Mouse (Mus musculus) B cell, adult 67 days (primary cell): Measurements from ENCODE around the gene Pi4kb. TPM values are rescaled to one million over a fixed set of nuclear protein-coding genes. Genes with fewer than 3 reads are reported as not detected.

Source experiments
- total RNA-seq, 2 experiments: library from RNA; stranded (reverse); gene quantifications; 4 replicates each; pipeline ENCODE4 v1.2.4; 2023

Pi4kb gene
- 10 to 100 TPM; 80.9 to 85.0 TPM for total RNA-seq

GRCm38 (mm10) chr3:94974528-94975422, at the start of gene Pi4kb:
Pi4kb (plus strand) TSS chr3:94974731.

GRCm38 (mm10) chr3:94932809-94933564, 41.5 kb upstream of the Pi4kb start, which contains the start of gene Selenbp1:
Selenbp1 (plus strand) TSS chr3:94933056.

GRCm38 (mm10) chr3:94953764-94954616, 20.5 kb upstream of the Pi4kb start, which contains the start of gene Rfx5:
Rfx5 (plus strand) TSS chr3:94954075.

GRCm38 (mm10) chr3:95015337-95015872, 40.9 kb downstream of the Pi4kb start, which contains the start of gene Zfp687:
Zfp687 (minus strand) TSS chr3:95015448.

DNA sequence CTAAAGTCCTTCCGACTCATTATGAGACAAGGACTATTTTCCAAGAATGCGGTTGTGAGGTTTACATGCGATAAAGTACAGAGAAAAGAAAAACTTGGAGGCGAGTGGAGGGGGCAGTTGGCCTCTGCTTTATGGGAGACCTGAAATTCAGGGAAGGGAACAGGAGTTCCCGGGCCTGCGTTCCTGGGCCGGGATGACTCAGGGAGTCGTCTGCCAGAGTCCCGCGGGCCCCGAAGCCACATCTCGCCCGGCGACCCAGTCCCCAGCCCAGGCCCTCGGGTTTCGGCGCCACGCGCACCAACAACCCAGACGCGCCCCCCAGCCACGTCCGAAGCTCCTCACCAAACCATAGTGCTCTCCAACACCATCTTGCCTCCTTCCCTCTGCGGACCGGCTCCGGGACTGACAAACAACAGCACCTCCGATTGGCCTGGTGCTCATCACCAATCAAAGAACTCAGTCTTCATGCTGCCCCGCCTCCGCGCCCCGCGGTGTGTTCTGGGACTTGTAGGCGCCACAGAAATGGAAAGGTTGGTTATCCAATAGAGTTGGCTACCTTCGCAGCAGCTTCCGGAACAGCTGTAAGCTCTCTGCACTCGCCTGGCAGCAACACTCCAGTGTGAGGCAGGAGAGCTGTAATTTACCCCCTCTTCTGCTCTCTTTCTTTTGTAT, 67.8 kb downstream of the Pi4kb start, which contains the start of gene Psmd4:
Gene Psmd4 (minus strand): TSS at position 449 of the 672 bp plus-strand sequence.

Other genes starting within 250 kb of the Pi4kb start
- 1 to 10 TPM; 6.6 to 7.3 TPM for gene Cgn, start 188.2 kb upstream of the Pi4kb start, total RNA-seq
- 100 to 1,000 TPM in 1 of 2 experiments, 10 to 100 TPM in 1; 90.8 to 103 TPM for gene Pogz, start 137.2 kb upstream of the Pi4kb start, total RNA-seq
- gene Psmb4, start 87.8 kb upstream of the Pi4kb start, total RNA-seq = 100 to 1,000 TPM; 197 to 231 TPM
- 1 to 10 TPM; 2.8 to 3.1 TPM for gene Selenbp1, start 41.7 kb upstream of the Pi4kb start, total RNA-seq
- gene Rfx5, start 20.7 kb upstream of the Pi4kb start, total RNA-seq = 100 to 1,000 TPM; 124 to 129 TPM
- gene Zfp687, start 40.7 kb downstream of the Pi4kb start, total RNA-seq = 10 to 100 TPM; 59.3 to 65.1 TPM
- gene Psmd4, start 67.9 kb downstream of the Pi4kb start, total RNA-seq = 100 to 1,000 TPM; 116 to 124 TPM
- 10 to 100 TPM; 38.6 to 42.9 TPM for gene Pip5k1a, start 132.2 kb downstream of the Pi4kb start, total RNA-seq
- 10 to 100 TPM; 65.6 to 66.7 TPM for gene Vps72, start 136.3 kb downstream of the Pi4kb start, total RNA-seq
- 1 to 10 TPM; 1.4 to 2.9 TPM for gene Tmod4, start 149.7 kb downstream of the Pi4kb start, total RNA-seq
- gene Scnm1, start 159.3 kb downstream of the Pi4kb start, total RNA-seq = 10 to 100 TPM; 78.0 to 81.5 TPM
- gene Lysmd1, start 159.4 kb downstream of the Pi4kb start, total RNA-seq = 10 to 100 TPM in 1 of 2 experiments, 1 to 10 TPM in 1; 9.6 to 10.1 TPM
- 10 to 100 TPM; 45.4 to 56.4 TPM for gene Tnfaip8l2, start 167.6 kb downstream of the Pi4kb start, total RNA-seq
- gene Sema6c, start 185.7 kb downstream of the Pi4kb start, total RNA-seq = 1 to 10 TPM in 1 of 2 experiments, under 1 TPM in 1; 0.41 to 1.2 TPM
- 10 to 100 TPM; 89.1 to 90.6 TPM for gene Gabpb2, start 243.2 kb downstream of the Pi4kb start, total RNA-seq